Mouse (Mus musculus): ENCODE data around the gene Tecta. TPM values are rescaled to one million over a fixed set of nuclear protein-coding genes. Genes with fewer than 3 reads are reported as not detected.

The Tecta gene
- polyA plus RNA-seq, 1 experiment from 2014 or later = 0.37 TPM

DNA sequence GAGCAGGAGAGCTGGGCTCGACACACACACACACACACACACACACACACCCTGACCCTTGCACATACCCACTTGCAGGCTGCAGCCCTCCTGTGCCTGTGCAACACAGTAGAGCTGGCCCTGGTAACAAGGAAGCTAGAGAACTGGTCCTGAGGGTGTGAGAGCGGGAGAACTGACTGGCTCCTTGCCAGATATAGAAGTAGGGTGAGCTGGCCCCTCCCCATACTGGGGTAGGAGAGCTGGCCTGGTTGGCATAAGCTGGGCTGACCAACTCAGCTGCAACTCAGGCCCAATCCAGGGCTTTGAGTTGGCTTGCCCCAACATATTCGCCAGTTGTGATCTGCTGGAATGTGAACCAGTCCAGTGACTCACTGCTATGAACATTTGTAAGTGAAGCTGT lies 83.9 kb downstream of the Tecta start:
- no peak for ATAC-seq (ENCODE audit: insufficient number of reproducible peaks, insufficient read depth, low FRiP score, low TSS enrichment, low read depth)
- no peak overlapping the region for H3K27ac ChIP-seq
- no peaks in the 10 kb centered on the region for H3K36me3 ChIP-seq
- 70% methylated on average over 3 of the region's 3 CpGs for WGBS
- H3K4me2 ChIP-seq = no peak overlapping the region
- H3K9me3 ChIP-seq = no peaks in the 10 kb centered on the region
- 0 out of 2 replicates have a peak, but pooled peaks cover 4% of the 10 kb centered on the region for H3K4me1 ChIP-seq
- H3K9ac ChIP-seq = no peak overlapping the region
- H3K27me3 ChIP-seq = no peaks in the 10 kb centered on the region
- H3K4me3 ChIP-seq = no peak overlapping the region

- no peak overlapping the region for H3K27ac ChIP-seq
Observed at GRCm38 (mm10) chr9:42314959-42315358, 84.8 kb downstream of the Tecta start.

DNA sequence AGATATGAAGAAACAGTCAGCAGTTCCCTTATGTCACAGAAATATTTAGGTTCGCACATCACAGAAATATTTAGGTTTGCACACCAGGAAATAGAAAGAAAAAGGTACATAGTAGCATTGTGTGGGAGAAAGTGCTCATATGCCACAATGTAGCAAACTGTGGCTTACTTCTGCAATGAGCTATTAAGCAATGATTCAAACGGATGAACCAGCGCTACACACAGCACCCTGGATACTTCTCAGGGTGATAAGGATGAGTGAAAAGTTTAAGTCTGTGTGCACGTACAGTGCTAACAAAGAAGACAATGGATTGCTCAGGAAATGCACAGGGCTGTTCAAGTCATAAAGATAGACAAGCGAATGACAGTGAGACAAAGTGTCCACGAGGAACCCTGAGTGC lies 85.3 kb downstream of the Tecta start:
- Histone ChIP-seq H3K27me3 (no peaks in the 10 kb centered on the region), H3K9me3 (no peaks in the 10 kb centered on the region)
- WGBS = 89% methylated on average over 6 of the region's 6 CpGs

More at GRCm38 (mm10) chr9:42314959-42315358, 84.8 kb downstream of the Tecta start:
- Histone ChIP-seq H3K4me1 (0 out of 2 replicates have a peak, but pooled peaks cover 4% of the 10 kb centered on the region), H3K4me3 (no peak overlapping the region), H3K36me3 (no peaks in the 10 kb centered on the region), H3K27me3 (no peaks in the 10 kb centered on the region), H3K4me2 (no peak overlapping the region), H3K9ac (no peak overlapping the region), H3K9me3 (no peaks in the 10 kb centered on the region)
- ATAC-seq (ENCODE audit: insufficient number of reproducible peaks, insufficient read depth, low FRiP score, low TSS enrichment, low read depth) = no peak
- WGBS = 58% methylated on average over 4 of the region's 4 CpGs

DNA sequence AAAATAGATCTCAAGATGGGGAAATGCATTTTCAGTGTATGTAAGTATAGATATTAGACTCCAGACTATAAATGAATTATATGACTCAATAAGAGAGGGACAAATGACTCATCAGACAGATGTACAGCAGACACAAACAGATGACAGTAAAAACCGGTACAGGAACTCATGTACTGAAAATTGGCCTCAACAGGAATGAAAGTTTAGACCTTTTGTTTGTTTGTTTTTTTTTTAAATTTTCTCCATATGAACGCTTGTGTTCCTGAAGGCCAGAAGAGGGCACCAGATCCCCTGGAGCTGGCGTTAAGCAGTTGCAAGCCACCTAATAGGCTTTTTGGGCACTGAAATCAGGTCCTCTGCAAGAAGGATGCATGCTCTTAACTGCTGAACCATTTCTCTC lies 85.9 kb downstream of the Tecta start:
- no peaks in the 10 kb centered on the region for H3K27me3 ChIP-seq
- no peak overlapping the region for H3K4me3 ChIP-seq
- H3K36me3 ChIP-seq = no peaks in the 10 kb centered on the region
- no peak overlapping the region for H3K4me2 ChIP-seq
- no peak overlapping the region for H3K9ac ChIP-seq
- 11% methylated on average over 3 of the region's 3 CpGs for WGBS
- no peak overlapping the region for H3K27ac ChIP-seq
- no peaks in the 10 kb centered on the region for H3K9me3 ChIP-seq
- 0 out of 2 replicates have a peak, but pooled peaks cover 4% of the 10 kb centered on the region for H3K4me1 ChIP-seq
- no peak for ATAC-seq (ENCODE audit: insufficient number of reproducible peaks, insufficient read depth, low FRiP score, low TSS enrichment, low read depth)

More for the DNA sequence above, 85.3 kb downstream of the Tecta start:
- Histone ChIP-seq H3K27ac (no peak overlapping the region), H3K4me2 (no peak overlapping the region), H3K4me1 (0 out of 2 replicates have a peak, but pooled peaks cover 4% of the 10 kb centered on the region), H3K4me3 (no peak overlapping the region), H3K9ac (no peak overlapping the region), H3K36me3 (no peaks in the 10 kb centered on the region)
- no peak for ATAC-seq (ENCODE audit: insufficient number of reproducible peaks, insufficient read depth, low FRiP score, low TSS enrichment, low read depth)

DNA sequence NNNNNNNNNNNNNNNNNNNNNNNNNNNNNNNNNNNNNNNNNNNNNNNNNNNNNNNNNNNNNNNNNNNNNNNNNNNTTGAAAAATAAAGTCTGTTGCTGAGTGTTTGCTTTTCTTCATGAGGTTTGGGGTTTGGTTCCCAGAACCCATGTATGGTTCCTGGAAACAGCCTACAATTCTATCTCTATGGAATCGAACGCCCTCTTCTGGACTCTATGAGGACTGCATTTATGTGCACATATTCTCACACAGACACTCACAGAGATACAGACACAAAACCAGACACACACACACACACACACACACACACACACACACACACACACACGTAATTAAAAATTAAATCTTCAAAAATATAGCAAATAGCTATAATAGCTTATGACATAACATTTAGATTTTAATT lies 88.4 kb downstream of the Tecta start:
- no peak for ATAC-seq (ENCODE audit: insufficient number of reproducible peaks, insufficient read depth, low FRiP score, low TSS enrichment, low read depth)
- H3K9ac ChIP-seq = no peak overlapping the region
- no peaks in the 10 kb centered on the region for H3K27me3 ChIP-seq
- H3K36me3 ChIP-seq = no peaks in the 10 kb centered on the region
- H3K9me3 ChIP-seq = no peaks in the 10 kb centered on the region
- H3K4me2 ChIP-seq = no peak overlapping the region
- H3K27ac ChIP-seq = no peak overlapping the region
- 0 out of 2 replicates have a peak, but pooled peaks cover 4% of the 10 kb centered on the region for H3K4me1 ChIP-seq
- no peak overlapping the region for H3K4me3 ChIP-seq
- 79% methylated on average over 3 of the region's 3 CpGs for WGBS

DNA sequence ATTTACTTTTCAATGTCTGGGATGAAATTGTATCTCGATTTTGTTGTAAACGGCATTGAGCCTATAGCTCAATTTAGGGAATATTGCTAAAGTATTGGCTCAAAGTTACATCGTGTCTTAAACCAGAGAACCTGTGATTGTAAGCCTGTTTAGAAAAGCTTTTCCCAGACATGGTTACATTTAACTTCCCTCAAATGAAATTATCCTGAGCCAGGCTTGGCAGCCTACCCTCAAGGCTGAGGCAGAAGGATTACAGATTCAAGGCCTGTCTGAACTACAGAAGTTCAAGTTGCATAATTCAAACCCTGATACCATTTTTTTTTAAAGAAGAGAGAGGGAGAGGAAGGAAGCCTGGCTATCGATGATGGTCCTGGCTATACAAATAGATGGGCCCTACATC lies 95.8 kb downstream of the Tecta start:
- Histone ChIP-seq H3K27me3 (no peaks in the 10 kb centered on the region), H3K9ac (no peak overlapping the region), H3K9me3 (no peaks in the 10 kb centered on the region), H3K4me2 (no peak overlapping the region), H3K4me3 (no peak overlapping the region), H3K36me3 (no peaks in the 10 kb centered on the region), H3K27ac (no peak overlapping the region), H3K4me1 (0 out of 2 replicates have a peak, but pooled peaks cover 2% of the 10 kb centered on the region)
- 69% methylated on average over 4 of the region's 4 CpGs for WGBS
- no peak for ATAC-seq (ENCODE audit: insufficient number of reproducible peaks, insufficient read depth, low FRiP score, low TSS enrichment, low read depth)

DNA sequence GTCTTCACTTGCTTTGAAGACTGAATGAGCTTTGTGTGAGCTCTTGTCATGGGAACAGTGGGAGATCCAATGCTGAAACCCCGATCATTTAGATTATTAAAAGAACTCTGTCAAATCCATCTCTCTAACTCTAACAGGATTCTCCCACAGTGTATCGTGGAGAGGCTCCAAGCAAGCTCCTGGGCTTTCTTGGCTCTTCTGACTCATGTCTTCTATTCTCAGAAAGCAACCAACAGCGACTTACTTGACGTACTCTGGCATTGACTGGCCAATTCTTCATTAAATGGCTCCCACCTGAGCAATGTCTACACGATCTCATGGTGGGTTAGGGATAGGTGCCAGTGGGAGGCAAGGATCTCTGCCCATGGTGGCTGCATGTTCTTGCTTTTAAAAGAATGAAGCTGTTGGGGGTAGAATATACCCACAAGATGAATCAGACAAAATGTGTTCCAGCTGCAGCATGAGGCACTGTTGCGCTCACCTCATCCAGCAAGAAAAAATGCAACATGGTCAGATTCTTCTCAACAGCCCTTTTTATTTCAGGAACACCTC lies 98.6 kb downstream of the Tecta start:
- Histone ChIP-seq H3K4me3 (no peak overlapping the region), H3K36me3 (no peaks in the 10 kb centered on the region), H3K4me1 (0 out of 2 replicates have a peak, but pooled peaks cover 2% of the 10 kb centered on the region), H3K4me2 (no peak overlapping the region), H3K27me3 (no peaks in the 10 kb centered on the region), H3K27ac (no peak overlapping the region), H3K9me3 (no peaks in the 10 kb centered on the region), H3K9ac (no peak overlapping the region)
- no peak for ATAC-seq (ENCODE audit: insufficient number of reproducible peaks, insufficient read depth, low FRiP score, low TSS enrichment, low read depth)
- 84% methylated on average over 6 of the region's 6 CpGs for WGBS

- H3K9me3 ChIP-seq = no peaks in the 10 kb centered on the region
- no peak overlapping the region for H3K27ac ChIP-seq
- no peaks in the 10 kb centered on the region for H3K27me3 ChIP-seq
- H3K4me2 ChIP-seq = no peak overlapping the region
- H3K4me3 ChIP-seq = no peak overlapping the region
- WGBS = 78% methylated on average over 10 of the region's 10 CpGs
- no peaks in the 10 kb centered on the region for H3K36me3 ChIP-seq
- peaks cover 5% of the 10 kb centered on the region; the same call in 1 of the 2 replicates for H3K4me1 ChIP-seq
- no peak for ATAC-seq (ENCODE audit: insufficient number of reproducible peaks, insufficient read depth, low FRiP score, low TSS enrichment, low read depth)
- H3K9ac ChIP-seq = no peak overlapping the region
Observed at GRCm38 (mm10) chr9:42296297-42296922, 103.3 kb downstream of the Tecta start.

DNA sequence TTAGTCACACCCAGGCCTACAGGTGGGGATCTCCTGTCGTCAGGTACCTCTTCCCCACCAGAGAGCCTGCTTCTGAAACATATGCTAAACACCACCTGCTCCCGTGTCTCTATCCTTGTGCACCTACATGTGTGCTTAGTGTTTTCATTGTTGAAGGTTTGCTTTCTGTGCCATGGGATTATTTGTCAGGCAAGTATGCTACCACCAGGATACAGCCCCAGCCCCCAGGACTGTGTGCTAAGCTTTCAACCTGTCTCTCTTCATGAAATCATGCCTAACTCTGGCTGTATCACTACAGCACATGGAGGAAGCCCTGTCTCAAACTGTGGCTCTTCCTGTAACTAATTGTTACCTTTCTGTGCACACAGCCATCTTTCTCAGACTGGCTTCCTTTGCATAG lies 105.6 kb downstream of the Tecta start:
- H3K27ac ChIP-seq = no peak overlapping the region
- WGBS = 71% methylated on average over 2 of the region's 2 CpGs
- no peaks in the 10 kb centered on the region for H3K27me3 ChIP-seq
- no peak overlapping the region for H3K9ac ChIP-seq
- no peaks in the 10 kb centered on the region for H3K9me3 ChIP-seq
- H3K4me2 ChIP-seq = no peak overlapping the region
- H3K36me3 ChIP-seq = no peaks in the 10 kb centered on the region
- ATAC-seq (ENCODE audit: insufficient number of reproducible peaks, insufficient read depth, low FRiP score, low TSS enrichment, low read depth) = no peak
- H3K4me1 ChIP-seq = peaks cover 5% of the 10 kb centered on the region; the same call in 1 of the 2 replicates
- H3K4me3 ChIP-seq = no peak overlapping the region

DNA sequence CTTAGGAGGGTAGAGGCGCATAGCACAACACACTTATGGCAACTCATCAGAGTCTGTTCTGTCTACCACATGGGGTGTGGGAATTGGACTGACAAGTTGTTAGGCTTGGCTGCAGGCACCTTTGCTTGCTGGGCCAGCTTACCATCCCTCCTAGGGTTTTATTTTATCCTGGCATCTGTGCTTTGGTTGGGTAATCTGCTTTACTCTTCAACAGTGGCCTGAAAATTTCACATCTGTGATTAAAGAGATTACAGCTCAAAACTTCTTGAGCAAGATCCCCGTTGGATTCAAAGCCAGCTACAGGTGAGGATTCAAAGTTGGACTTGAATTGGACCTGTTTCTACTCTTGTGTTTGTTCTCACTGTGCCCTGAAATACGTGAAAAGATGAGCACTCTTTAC lies 106.1 kb downstream of the Tecta start:
- ATAC-seq (ENCODE audit: insufficient number of reproducible peaks, insufficient read depth, low FRiP score, low TSS enrichment, low read depth) = no peak
- 79% methylated on average over 3 of the region's 3 CpGs for WGBS

DNA sequence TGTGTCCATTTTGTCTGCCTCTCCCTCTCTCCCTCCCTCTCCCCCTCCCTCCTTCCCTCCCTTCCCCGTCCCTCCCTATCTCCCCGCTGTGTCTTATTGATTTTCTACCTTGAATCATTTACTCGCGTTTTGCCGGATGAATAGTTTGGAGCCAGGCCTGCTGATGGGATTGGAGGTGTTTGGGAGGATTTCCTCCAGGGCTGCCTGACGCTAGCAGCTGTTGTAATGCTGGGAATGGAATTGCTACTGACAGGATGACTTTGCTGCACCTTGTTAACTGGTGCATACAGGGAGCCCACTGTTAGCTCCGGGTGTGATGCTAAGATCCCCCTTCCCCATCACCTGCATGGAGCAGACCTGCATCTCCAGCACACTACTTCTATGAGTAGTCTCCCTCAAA lies 106.7 kb downstream of the Tecta start:
- Histone ChIP-seq H3K9me3 (no peaks in the 10 kb centered on the region), H3K4me1 (peaks cover 5% of the 10 kb centered on the region; the same call in 1 of the 2 replicates), H3K4me2 (no peak overlapping the region), H3K27me3 (no peaks in the 10 kb centered on the region), H3K9ac (no peak overlapping the region), H3K4me3 (no peak overlapping the region), H3K36me3 (no peaks in the 10 kb centered on the region), H3K27ac (no peak overlapping the region)
- no peak for ATAC-seq (ENCODE audit: insufficient number of reproducible peaks, insufficient read depth, low FRiP score, low TSS enrichment, low read depth)
- 32% methylated on average over 7 of the region's 7 CpGs for WGBS

More for the DNA sequence above, 106.1 kb downstream of the Tecta start:
- no peaks in the 10 kb centered on the region for H3K9me3 ChIP-seq
- no peak overlapping the region for H3K27ac ChIP-seq
- no peak overlapping the region for H3K4me2 ChIP-seq
- peaks cover 5% of the 10 kb centered on the region; the same call in 1 of the 2 replicates for H3K4me1 ChIP-seq
- no peaks in the 10 kb centered on the region for H3K27me3 ChIP-seq
- H3K9ac ChIP-seq = no peak overlapping the region
- H3K36me3 ChIP-seq = no peaks in the 10 kb centered on the region
- no peak overlapping the region for H3K4me3 ChIP-seq

DNA sequence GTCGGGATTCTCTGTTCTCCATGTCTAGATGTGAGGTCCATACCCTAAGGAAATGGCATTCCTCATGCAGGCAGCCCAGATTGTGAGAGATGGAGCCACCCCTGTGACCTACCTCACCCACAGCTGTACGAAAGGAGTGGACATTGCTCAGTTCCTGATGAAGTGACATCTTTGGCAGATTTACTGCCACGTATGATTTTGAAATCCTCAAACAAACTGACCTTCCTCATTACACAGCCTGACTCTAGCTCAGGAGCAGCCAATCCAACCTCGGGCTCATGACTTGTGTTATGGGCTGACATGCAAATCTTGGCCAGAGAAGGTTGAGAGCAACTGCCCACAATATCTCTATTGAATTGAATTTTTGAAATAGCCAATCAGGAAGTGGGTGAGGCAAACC lies 120.1 kb downstream of the Tecta start:
- Histone ChIP-seq H3K9me3 (no peaks in the 10 kb centered on the region), H3K4me3 (no peak overlapping the region), H3K27ac (no peak overlapping the region), H3K4me1 (no peaks in the 10 kb centered on the region), H3K27me3 (no peaks in the 10 kb centered on the region), H3K4me2 (no peak overlapping the region), H3K36me3 (no peaks in the 10 kb centered on the region), H3K9ac (no peak overlapping the region)
- 69% methylated on average over 4 of the region's 4 CpGs for WGBS
- ATAC-seq (ENCODE audit: insufficient number of reproducible peaks, insufficient read depth, low FRiP score, low TSS enrichment, low read depth) = no peak

Measured in embryonic facial prominence, embryonic 13.5 days (tissue).